Mouse (Mus musculus) bone marrow, adult 2 months (tissue): Measurements from ENCODE around the gene Mlx.

Source experiments
- CTCF ChIP-seq: fragments of 200-500 bp; IDR thresholded peaks from 2 replicates; pipeline ENCODE4 v1.5.1; 2011; ENCODE audit warnings: low read length, control low read depth; ENCODE audit not compliant: control insufficient read depth, insufficient read depth
- POLR2A ChIP-seq: fragments of 200-500 bp; IDR thresholded peaks from 2 replicates; pipeline ENCODE4 v1.6.1; 2011; ENCODE audit warnings: low read depth, mild to moderate bottlenecking, control low read depth, low read length, borderline replicate concordance; ENCODE audit not compliant: control insufficient read depth

GRCm38 (mm10) chr11:101083083-101083697 is 3.9 kb upstream of the Mlx start:
- TF ChIP-seq CTCF (no peak), POLR2A (no peak)
